Mouse (Mus musculus): Measurements from ENCODE around the gene Gipc2. TPM values are rescaled to one million over a fixed set of nuclear protein-coding genes. Genes with fewer than 3 reads are reported as not detected.

Gene Gipc2
- total RNA-seq (2023), result not detected in 2 replicates

DNA sequence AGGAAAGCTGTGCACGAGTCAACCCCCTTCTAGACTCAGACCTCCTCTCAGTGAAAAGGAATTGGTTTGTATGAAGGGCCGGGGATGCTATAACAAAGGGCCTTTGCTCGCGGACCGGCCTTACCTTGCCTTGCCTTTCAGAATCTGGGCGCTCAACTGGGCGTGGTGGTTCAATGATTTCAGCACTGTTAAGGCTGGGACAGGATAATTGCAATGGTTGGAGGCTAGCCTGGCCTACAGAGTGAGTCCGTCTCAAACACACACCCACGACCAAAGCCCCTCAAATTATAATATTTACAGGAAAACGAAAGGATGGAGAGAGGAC, at the start of gene Gipc2:
Gene Gipc2, minus strand, starts transcription at position 132 of the 325 bp plus-strand sequence.

DNA sequence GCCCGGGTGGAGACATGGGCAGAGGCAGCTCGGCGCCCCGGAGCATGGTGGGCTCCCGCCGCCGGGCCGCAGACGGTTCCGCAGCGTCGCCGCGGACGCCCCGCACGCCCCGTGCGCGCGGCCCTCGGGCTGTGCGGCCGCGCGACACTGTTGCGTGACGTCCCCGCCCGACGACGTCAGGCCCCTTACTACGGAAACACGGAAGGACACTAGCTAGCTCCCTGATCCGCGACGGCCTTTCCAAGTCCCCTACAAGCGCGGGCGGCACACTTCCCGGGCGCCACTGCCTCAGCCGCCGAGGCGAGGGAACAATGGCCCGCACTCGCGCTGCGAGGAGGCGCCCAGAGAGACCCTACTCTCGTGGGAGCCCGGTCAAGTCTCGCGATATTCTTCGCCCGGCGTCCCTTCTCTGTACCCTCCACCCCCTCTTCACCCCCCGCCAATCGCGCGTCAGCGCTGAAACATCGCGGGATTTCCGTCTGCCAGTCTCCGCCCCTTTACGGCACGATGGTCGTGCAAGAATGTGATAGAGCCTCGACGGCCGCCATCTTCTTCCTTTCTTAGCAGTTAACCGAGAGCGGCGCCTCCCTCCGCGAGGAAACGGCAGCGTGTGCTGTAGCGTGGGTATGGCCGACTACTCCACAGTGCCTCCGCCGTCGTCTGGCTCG, 44.1 kb upstream of the Gipc2 start, which contains the start of the genes Dnajb4 and Fubp1:
Gene Dnajb4, minus strand, starts transcription at position 336 of the 668 bp plus-strand sequence.
Gene Fubp1, plus strand, starts transcription at position 456 of the 668 bp plus-strand sequence.

Other genes starting within 250 kb of the Gipc2 start
- gene Dnajb4, start 44.1 kb upstream of the Gipc2 start, total RNA-seq (2023), result 15.0 and 16.9 TPM in 2 replicates
- 104 and 149 TPM in 2 replicates for gene Fubp1, start 44.2 kb upstream of the Gipc2 start, total RNA-seq (2023)
- not detected in 2 replicates for gene Nexn, start 100.1 kb upstream of the Gipc2 start, total RNA-seq (2023)
- gene Miga1, start 174.2 kb upstream of the Gipc2 start, total RNA-seq (2023), result 2.4 and 2.7 TPM in 2 replicates
- 62.0 and 74.7 TPM in 2 replicates for gene Usp33, start 180.2 kb upstream of the Gipc2 start, total RNA-seq (2023)
- gene Zzz3, start 229.2 kb upstream of the Gipc2 start, total RNA-seq (2023), result 20.4 and 36.9 TPM in 2 replicates

Data from neutrophil, adult 65 days (primary cell).